Mouse (Mus musculus): Measurements from ENCODE around the gene Cacna1c.

- TF ChIP-seq MAX (IDR thresholded peaks at IDR 0.05; ENCODE audit: low read depth), result no peak
- TF ChIP-seq CEBPB (IDR thresholded peaks at IDR 0.05; ENCODE audit: insufficient read depth, poor library complexity, severe bottlenecking), result no peak
- TF ChIP-seq POLR2A (IDR thresholded peaks at IDR 0.05; ENCODE audit: insufficient read length, low read depth), result no peak
- no peak for TF ChIP-seq USF1 (IDR thresholded peaks at IDR 0.05; ENCODE audit: low read depth)
- TF ChIP-seq E2F4 (IDR thresholded peaks at IDR 0.05; ENCODE audit: insufficient read depth), result no peak
- TF ChIP-seq TCF12 (IDR thresholded peaks at IDR 0.05; ENCODE audit: insufficient read depth, poor library complexity, severe bottlenecking), result no peak
- no peak for TF ChIP-seq POLR2AphosphoS2 (IDR thresholded peaks at IDR 0.05; ENCODE audit: insufficient read length, low read depth)
- no peak for TF ChIP-seq MYOD1 (IDR thresholded peaks at IDR 0.05; ENCODE audit: control insufficient read depth in 1 of 3, insufficient read length in 2 of 3, low read depth in 2 of 3)
Observed at GRCm38 (mm10) chr6:119235441-119235840, 39.2 kb upstream of the Cacna1c start.

All from myocyte (in vitro differentiated cells).